Mouse (Mus musculus) urinary bladder, postnatal 4 days (tissue): ENCODE data around the gene Adamts6.

Experiments used
- DNase-seq, 2 experiments: peaks; one replicate each; pipeline ENCODE4 v3.0.0; 2021 to 2022; ENCODE audit warnings: low spot score in 2 of 2

Adamts6 gene

GRCm38 (mm10) chr13:104516766-104517364 lies 229.2 kb downstream of the Adamts6 start:
- no peak for DNase-seq

- no peak for DNase-seq
Measured at GRCm38 (mm10) chr13:104517638-104518311, 230.1 kb downstream of the Adamts6 start.

GRCm38 (mm10) chr13:104518312-104519005 lies 230.8 kb downstream of the Adamts6 start:
- peak; percentile 88 to 89 for DNase-seq

- no peak for DNase-seq
Measured at GRCm38 (mm10) chr13:104519006-104519695, 231.5 kb downstream of the Adamts6 start.

- no peak for DNase-seq
Measured at GRCm38 (mm10) chr13:104519981-104520380, 232.3 kb downstream of the Adamts6 start.

GRCm38 (mm10) chr13:104520461-104520860 lies 232.8 kb downstream of the Adamts6 start:
- no peak for DNase-seq

- no peak for DNase-seq
Measured at GRCm38 (mm10) chr13:104521532-104521931, 233.9 kb downstream of the Adamts6 start.

- no peak for DNase-seq
Measured at GRCm38 (mm10) chr13:104525656-104526055, 238.0 kb downstream of the Adamts6 start.

GRCm38 (mm10) chr13:104529238-104529637 lies 241.6 kb downstream of the Adamts6 start:
- no peak for DNase-seq

GRCm38 (mm10) chr13:104531841-104532240 lies 244.2 kb downstream of the Adamts6 start:
- no peak for DNase-seq

- DNase-seq = no peak
Measured at GRCm38 (mm10) chr13:104532723-104533122, 245.1 kb downstream of the Adamts6 start.

- DNase-seq = no peak
Measured at GRCm38 (mm10) chr13:104533806-104534495, 246.3 kb downstream of the Adamts6 start.

GRCm38 (mm10) chr13:104540861-104541398 lies 253.3 kb downstream of the Adamts6 start:
- DNase-seq = peak in 1 of 2 experiments; percentile 61

- DNase-seq = no peak
Measured at GRCm38 (mm10) chr13:104542123-104542758, 254.6 kb downstream of the Adamts6 start.

GRCm38 (mm10) chr13:104542759-104543141 lies 255.1 kb downstream of the Adamts6 start:
- DNase-seq = no peak
